Mouse (Mus musculus) regulatory T cell (primary cell): ENCODE results near the gene Rnasek.

ENCODE experiments used
- in situ Hi-C: fragments of 300-600 bp; cut with MboI, MseI; formaldehyde crosslinking; loops from one replicate; pipeline ENCODE4 v1.15.1; 2025; ENCODE audit warnings: high pct_unique_total_duplicates

The Rnasek gene

DNA sequence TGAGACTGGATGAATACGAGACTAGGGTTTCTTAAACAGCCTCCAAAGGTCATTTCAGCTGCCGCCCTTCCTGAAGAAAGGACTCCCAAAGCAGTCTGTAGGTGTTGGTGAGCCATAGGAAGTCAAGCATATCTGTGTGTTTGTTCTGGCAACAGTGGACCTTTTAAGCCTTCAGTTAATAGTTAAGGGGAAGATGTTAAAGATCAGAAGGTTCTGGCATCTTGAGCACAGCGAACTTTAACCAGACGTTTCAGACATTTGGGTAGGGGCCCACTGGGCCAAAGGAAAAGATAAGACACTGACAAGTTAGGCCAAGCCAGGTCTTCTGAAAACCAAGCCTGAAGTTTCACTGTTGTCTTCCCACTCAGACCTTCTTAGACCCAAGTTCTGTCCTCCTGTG lies 21.6 kb downstream of the Rnasek start:
- in situ Hi-C loops = no loop called here

GRCm38 (mm10) chr11:70216103-70216502 lies 23.5 kb downstream of the Rnasek start:
- in situ Hi-C loops = no loop called here

GRCm38 (mm10) chr11:70215301-70215700 lies 24.3 kb downstream of the Rnasek start:
- in situ Hi-C loops = no loop called here

- in situ Hi-C loops = no loop called here
Observed at GRCm38 (mm10) chr11:70214856-70215209, 24.8 kb downstream of the Rnasek start.

- in situ Hi-C loops = no loop called here
Observed at GRCm38 (mm10) chr11:70214191-70214855, 25.3 kb downstream of the Rnasek start.

GRCm38 (mm10) chr11:70213736-70214135 lies 25.9 kb downstream of the Rnasek start:
- in situ Hi-C loops = no loop called here

GRCm38 (mm10) chr11:70212896-70213295 lies 26.7 kb downstream of the Rnasek start:
- in situ Hi-C loops = no loop called here

GRCm38 (mm10) chr11:70212423-70212822 lies 27.2 kb downstream of the Rnasek start, which contains the start of gene Slc16a11:
Gene Slc16a11 (plus strand): TSS chr11:70212752.
- in situ Hi-C loops = no loop called here

GRCm38 (mm10) chr11:70211972-70212371 lies 27.7 kb downstream of the Rnasek start:
- in situ Hi-C loops = no loop called here

GRCm38 (mm10) chr11:70210681-70211080 lies 29.0 kb downstream of the Rnasek start:
- in situ Hi-C loops = no loop called here

- in situ Hi-C loops = no loop called here
Observed at GRCm38 (mm10) chr11:70208778-70209388, 30.8 kb downstream of the Rnasek start.

- in situ Hi-C loops = no loop called here
Observed at GRCm38 (mm10) chr11:70207283-70207682, 32.4 kb downstream of the Rnasek start.

DNA sequence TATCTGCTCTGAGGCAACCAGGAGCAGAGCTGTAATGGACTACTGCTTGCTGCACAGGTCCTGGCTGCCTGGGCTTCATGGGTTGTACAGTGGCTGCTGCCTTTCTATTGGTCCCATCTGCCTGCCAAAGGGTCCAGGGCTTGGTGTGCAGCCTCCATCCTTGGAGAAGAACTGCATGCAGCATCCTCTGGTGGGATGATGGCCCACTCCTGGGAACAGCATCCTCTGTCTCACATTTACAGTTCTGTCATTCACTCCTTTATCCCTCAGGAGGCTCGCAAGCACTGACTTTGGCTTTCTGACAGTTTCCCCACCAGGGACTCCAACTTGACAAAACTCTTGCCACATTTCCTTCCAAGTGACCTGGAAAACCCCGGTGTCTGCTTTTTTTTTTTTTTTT lies 32.8 kb downstream of the Rnasek start:
- in situ Hi-C loops = no loop called here

DNA sequence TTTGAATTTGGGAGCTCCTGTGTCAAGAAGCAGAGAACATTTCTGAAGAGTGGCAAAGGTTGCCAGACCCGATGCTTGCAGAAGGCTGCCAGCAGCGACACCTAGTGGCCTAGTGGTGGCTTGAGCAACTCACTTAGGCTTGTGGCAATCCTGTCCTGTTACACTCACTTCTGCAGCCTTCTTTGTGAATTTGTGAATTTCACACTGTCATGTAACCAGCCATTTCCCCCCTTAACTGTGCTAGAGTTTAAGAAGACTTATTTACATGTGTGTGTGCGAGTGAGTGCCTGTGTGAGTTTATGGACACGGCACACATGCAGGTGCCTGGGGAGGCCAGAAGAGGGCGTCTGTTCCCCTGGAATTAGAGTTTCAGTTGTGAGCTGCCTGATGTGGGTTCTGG lies 38.0 kb downstream of the Rnasek start:
- in situ Hi-C loops = no loop called here

DNA sequence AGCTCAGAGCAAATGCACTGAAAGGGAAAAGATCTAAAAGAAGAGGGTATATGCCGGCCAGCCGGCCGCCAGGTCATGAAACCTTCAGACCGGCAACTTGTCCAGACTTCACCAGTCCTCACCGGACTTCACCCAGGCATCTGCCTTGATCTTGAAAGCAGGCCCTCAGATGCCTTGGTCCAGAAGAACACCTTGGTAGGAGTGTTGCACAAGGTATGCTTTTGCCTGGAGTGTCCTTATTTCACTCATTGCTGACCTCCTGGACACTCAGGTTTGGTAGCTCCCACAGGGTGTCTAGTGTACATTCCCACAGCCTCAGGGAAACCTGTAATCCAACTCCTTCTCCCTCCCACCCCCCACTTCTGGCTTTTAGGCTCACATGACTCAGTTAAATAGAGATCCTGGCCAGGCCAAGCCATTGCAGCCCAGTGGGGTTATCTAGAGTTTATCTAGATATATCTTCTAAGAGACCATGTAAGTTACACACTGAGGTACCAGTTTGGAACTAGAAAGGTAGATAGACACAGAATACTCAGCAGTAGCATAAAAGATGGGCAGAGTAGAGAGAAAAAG lies 39.5 kb downstream of the Rnasek start:
- in situ Hi-C loops = no loop called here

DNA sequence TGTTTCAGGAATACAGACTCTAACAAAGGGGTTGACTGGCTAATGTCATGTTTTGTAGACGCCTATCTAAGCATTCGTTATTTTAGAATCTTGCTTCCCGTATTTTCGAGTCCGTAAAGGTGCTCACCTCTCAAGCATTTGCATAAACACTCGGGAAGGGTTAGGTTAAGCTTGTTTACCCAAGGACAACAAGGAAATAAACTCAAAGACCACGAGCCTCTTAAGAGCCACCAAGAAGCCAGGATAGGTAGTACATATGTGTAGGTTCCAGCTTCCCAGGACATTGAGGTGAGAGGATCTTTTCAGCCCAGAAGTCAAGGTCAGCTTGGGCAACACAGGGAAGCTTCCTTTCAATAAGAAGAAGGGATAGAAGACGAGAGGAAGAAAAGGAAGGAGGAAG lies 40.5 kb downstream of the Rnasek start:
- in situ Hi-C loops = loop anchor here (5.0 kb wide), 1 partner anchor 142 kb away; no protein-coding TSS in a partner anchor

DNA sequence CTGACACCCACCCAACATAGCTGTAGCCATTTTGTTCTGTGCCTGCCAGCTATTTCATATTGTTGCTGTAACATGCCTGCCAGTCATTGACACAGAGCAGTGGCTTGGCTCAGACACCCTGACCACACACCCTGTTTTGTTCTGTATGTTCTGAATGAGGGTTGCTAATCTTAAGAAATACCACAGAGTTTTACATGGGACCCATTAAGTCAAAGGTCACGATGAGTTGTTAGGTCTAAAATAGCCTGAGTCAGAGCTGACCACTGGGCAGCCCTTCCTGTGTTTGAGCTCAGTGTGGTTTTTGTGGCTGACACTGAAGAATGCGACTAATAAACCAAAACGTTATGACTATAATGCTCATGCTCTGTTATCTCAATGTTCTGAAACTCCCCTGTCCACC lies 41.3 kb downstream of the Rnasek start:
- in situ Hi-C loops = loop anchor here (5.0 kb wide), 1 partner anchor 141 kb away; no protein-coding TSS in a partner anchor

DNA sequence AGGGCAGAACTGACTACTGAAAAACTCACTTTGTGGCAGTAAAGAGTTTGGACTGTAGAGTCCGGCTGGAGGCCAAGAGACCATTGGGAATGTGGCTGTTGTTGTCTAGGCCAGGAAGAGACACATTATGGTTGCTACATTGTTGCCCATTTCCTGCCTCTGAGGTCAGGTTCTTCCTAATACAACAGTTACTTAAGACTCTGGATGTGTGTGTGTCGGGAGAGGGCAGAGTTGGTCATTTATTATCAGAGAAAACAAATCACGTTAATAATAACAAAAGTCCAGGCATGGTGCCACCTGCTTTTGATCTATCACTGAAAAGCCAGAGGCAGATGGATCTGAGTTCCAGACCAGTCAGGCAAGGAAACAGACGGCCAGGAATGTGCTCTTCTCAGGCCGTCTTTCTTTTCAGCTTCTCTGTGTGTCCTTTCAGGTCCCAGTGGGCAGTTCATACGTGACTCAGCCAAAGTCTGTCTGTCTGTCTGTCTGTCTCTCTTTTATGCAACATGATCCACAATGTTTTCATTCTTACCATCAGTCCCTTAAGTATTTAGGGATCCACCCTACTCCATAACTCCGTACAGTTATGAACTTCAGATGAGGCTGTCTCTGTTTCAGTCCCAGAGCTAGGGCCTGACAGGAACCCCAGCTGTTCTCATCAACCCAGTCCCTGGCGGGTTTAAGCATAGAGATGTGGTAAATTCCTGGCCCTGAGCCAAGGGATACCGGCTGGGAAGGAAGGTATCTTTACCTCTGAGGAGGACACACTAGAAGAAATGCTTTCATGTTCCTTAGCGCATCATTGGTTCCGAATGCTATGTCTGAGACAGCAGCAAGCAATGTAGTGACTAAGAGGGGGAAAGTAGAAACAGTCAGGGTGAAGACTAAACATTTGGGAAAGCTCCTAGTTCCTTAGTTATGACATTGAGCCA lies 46.0 kb downstream of the Rnasek start:
- in situ Hi-C loops = no loop called here

DNA sequence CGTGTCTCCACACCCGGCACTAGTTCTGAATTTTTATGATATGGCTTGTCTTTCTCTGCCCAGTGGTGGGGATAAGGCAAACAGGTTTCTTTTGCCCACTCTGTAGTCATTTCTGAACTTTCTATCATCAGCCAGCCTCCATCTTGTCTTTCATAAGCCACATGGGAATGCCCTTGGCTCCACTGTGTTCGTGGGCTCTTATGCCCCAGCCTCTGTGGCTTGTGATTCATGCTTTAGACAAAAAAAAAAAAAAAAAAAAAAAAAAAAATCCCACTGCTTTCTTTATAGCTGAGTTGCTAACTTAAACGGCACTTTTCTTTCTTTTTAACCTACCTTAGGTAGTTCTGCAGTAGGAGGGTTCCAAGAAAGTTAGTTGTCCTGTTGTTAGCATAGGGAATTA lies 47.5 kb downstream of the Rnasek start:
- in situ Hi-C loops = no loop called here

DNA sequence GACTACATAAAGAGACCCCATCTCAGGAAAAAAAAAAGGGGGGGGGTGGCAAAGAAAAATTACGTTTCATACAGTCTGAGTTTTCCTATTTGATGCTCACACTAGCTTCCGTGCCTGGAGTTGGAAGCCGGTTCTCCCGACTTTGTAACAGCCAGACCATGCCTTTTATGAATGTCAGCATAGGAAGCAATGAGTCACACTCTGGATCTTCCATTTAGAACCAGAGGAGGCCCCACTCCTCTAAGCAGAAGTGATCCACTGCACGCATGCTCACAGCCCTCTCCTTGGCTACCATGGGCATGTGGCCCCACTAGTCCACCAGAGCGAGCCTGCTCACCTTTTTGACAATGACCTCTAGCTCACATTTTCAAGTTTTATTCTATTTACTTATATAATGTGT lies 48.5 kb downstream of the Rnasek start:
- in situ Hi-C loops = no loop called here

- in situ Hi-C loops = no loop called here
Observed at GRCm38 (mm10) chr11:70189319-70190134, 50.1 kb downstream of the Rnasek start.
